Mouse (Mus musculus): ENCODE results near the gene Lxn. TPM values are rescaled to one million over a fixed set of nuclear protein-coding genes. Genes with fewer than 3 reads are reported as not detected.
A peak's percentile ranks its signal among the peaks of the same experiment; 100 is the strongest.

The Lxn gene
- polyA plus RNA-seq, 1 experiment from 2014 or later, result 64.1 TPM

GRCm38 (mm10) chr3:67449660-67450059, 14.1 kb downstream of the Lxn start:
- peaks cover 72% of the 10 kb centered on the region for H3K36me3 ChIP-seq

GRCm38 (mm10) chr3:67447143-67447542, 16.6 kb downstream of the Lxn start:
- Histone ChIP-seq H3K4me1 (no peaks in the 10 kb centered on the region), H3K27me3 (no peaks in the 10 kb centered on the region), H3K4me2 (replicated peaks) (no peak overlapping the region), H3K9me3 (no peaks in the 10 kb centered on the region), H3K36me3 (peaks cover 68% of the 10 kb centered on the region), H3K9ac (replicated peaks) (no peak overlapping the region), H3K4me3 (no peak overlapping the region), H3K27ac (replicated peaks) (no peak overlapping the region)
- ATAC-seq (replicated peaks), result no peak; the same call in 1 of the 2 replicates
- WGBS, result 87% methylated on average over 2 of the region's 2 CpGs

More at GRCm38 (mm10) chr3:67449660-67450059, 14.1 kb downstream of the Lxn start:
- H3K27ac ChIP-seq (replicated peaks), result no peak overlapping the region
- 93% methylated on average over 21 of the region's 21 CpGs for WGBS
- no peak for ATAC-seq (replicated peaks)
- no peaks in the 10 kb centered on the region for H3K9me3 ChIP-seq
- no peak overlapping the region for H3K4me3 ChIP-seq
- H3K4me1 ChIP-seq, result no peaks in the 10 kb centered on the region
- no peak overlapping the region for H3K4me2 ChIP-seq (replicated peaks)
- no peak overlapping the region for H3K9ac ChIP-seq (replicated peaks)
- no peaks in the 10 kb centered on the region for H3K27me3 ChIP-seq

- H3K9ac ChIP-seq (replicated peaks), result no peak overlapping the region
- H3K27ac ChIP-seq (replicated peaks), result no peak overlapping the region
- no peak overlapping the region for H3K4me2 ChIP-seq (replicated peaks)
Measured at GRCm38 (mm10) chr3:67434011-67434410, 29.7 kb downstream of the Lxn start.

DNA sequence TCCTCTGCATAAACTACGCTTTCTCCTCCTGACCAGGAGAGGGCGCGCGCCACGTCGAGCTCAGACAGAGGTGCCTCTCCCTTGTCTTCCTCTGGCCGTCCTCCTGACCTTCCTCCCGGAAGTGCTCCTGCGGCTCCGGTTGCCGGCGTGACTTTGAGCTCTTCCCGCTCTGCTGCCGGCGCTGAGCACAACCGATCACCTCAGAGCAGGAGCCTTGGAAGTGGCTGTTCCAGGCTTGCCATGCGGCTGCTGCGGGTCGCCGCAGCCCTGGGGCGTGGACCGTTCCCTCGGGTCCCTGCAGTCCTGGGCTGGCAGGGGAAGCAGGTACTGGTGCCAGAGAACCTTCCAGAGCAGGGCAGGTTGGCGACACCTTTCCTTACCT, 33.7 kb downstream of the Lxn start, which contains the start of gene Gfm1:
Gene Gfm1 (plus strand): TSS at position 98 of the 382 bp plus-strand sequence.
- Histone ChIP-seq H3K4me2 (replicated peaks) (peak within 1 kb of the TSS; percentile 67), H3K36me3 (peaks cover 23% of the 10 kb centered on the region), H3K9me3 (peaks cover 11% of the 10 kb centered on the region), H3K9ac (replicated peaks) (peak within 1 kb of the TSS; percentile 78), H3K4me3 (peak within 1 kb of the TSS; percentile 94), H3K27me3 (no peaks in the 10 kb centered on the region), H3K4me1 (peaks cover 9% of the 10 kb centered on the region), H3K27ac (replicated peaks) (no peak within 1 kb of the TSS)
- WGBS, result under 1% methylated on average over 24 of the region's 24 CpGs
- peak; percentile 98 for ATAC-seq (replicated peaks)

More at GRCm38 (mm10) chr3:67434011-67434410, 29.7 kb downstream of the Lxn start:
- H3K9me3 ChIP-seq, result no peaks in the 10 kb centered on the region
- no peak for ATAC-seq (replicated peaks)
- WGBS, result 94% methylated on average over 6 of the region's 6 CpGs
- peaks cover 9% of the 10 kb centered on the region for H3K4me1 ChIP-seq
- H3K4me3 ChIP-seq, result no peak overlapping the region
- H3K27me3 ChIP-seq, result no peaks in the 10 kb centered on the region
- peaks cover 58% of the 10 kb centered on the region for H3K36me3 ChIP-seq

DNA sequence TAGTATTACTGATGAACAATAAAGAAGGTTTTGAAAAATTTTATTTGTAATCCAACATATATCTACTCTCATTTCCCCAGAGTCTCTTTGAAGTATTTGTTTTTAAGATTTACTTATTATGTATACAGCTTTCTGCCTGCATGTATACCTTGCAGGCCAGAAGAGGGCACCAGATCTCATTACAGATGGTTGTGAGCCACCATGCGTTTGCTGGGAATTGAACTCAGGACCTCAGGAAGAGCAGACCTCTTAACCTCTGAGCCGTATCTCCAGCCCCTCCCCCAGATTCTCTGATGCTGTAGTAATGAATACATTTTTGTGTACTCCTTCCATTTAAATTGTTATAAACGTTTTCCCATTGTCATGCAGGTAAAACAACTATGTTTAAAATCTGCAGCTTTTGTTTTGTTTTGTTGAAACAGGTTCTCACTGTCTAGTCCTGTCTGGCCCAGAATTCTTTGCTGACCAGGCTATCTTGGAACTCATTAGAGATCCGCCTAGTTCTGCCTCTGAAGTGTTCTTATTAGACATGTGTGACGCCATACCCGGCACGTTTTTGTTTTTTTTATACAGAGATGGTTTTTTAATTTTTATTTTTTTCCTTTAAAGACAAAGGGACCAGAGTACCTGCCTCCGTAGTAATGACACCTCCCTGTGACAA, 34.3 kb downstream of the Lxn start:
- Histone ChIP-seq H3K27ac (replicated peaks) (no peak overlapping the region), H3K9ac (replicated peaks) (peak overlapping the region; percentile 78; the same call in 1 of the 2 replicates), H3K4me3 (peak overlapping the region; percentile 94), H3K4me1 (peaks cover 9% of the 10 kb centered on the region), H3K9me3 (peaks cover 11% of the 10 kb centered on the region), H3K27me3 (no peaks in the 10 kb centered on the region), H3K36me3 (peaks cover 20% of the 10 kb centered on the region), H3K4me2 (replicated peaks) (peak overlapping the region; percentile 67)
- WGBS, result 35% methylated on average over 8 of the region's 8 CpGs
- ATAC-seq (replicated peaks), result peak; percentile 86

Other genes starting within 250 kb of the Lxn start
- 13.7 and 19.7 TPM in 2 replicates for gene Mlf1, start 89.8 kb downstream of the Lxn start, polyA plus RNA-seq (2015; fragmentation: Nextera tagmentation; extraction: Ambion mirVana)
- gene Gm17402, start 88.8 kb downstream of the Lxn start, polyA plus RNA-seq (2015; fragmentation: Nextera tagmentation; extraction: Ambion mirVana), result not detected in 2 replicates
- 33.2 and 33.8 TPM in 2 replicates for gene Gfm1, start 33.8 kb downstream of the Lxn start, polyA plus RNA-seq (2015; fragmentation: Nextera tagmentation; extraction: Ambion mirVana)
- gene Rarres1, start 51.6 kb upstream of the Lxn start, polyA plus RNA-seq (2015; fragmentation: Nextera tagmentation; extraction: Ambion mirVana), result 0.69 and 0.88 TPM in 2 replicates
- gene Mfsd1, start 118.8 kb upstream of the Lxn start, polyA plus RNA-seq (2015; fragmentation: Nextera tagmentation; extraction: Ambion mirVana), result 36.3 and 36.9 TPM in 2 replicates

All from forebrain, embryonic 15.5 days (tissue).